Mouse (Mus musculus) erythroblast, embryonic 14.5 days (primary cell): Measurements from ENCODE around the gene Adgrg7. TPM values are rescaled to one million over a fixed set of nuclear protein-coding genes. Genes with fewer than 3 reads are reported as not detected.

Experiments used
- H3K27me3 ChIP-seq: 2 replicates; pipeline ENCODE4 v1.6.1; 2012; ENCODE audit warnings: inconsistent platforms; ENCODE audit not compliant: control insufficient read depth
- H3K36me3 ChIP-seq: 2 replicates; pipeline ENCODE4 v1.6.1; 2012; ENCODE audit warnings: mild to moderate bottlenecking, inconsistent platforms; ENCODE audit not compliant: control insufficient read depth
- H3K4me1 ChIP-seq: 2 replicates; pipeline ENCODE4 v1.6.1; 2012; ENCODE audit warnings: inconsistent platforms; ENCODE audit not compliant: control insufficient read depth
- H3K4me3 ChIP-seq: replicated peaks from 2 replicates; pipeline ENCODE3; 2012; ENCODE audit warnings: moderate library complexity, mild to moderate bottlenecking, inconsistent platforms
- H3K9me3 ChIP-seq: 2 replicates; pipeline ENCODE4 v1.6.1; 2012; ENCODE audit warnings: low read length, inconsistent platforms, mixed read lengths; ENCODE audit not compliant: control insufficient read depth
- GATA1 ChIP-seq: IDR thresholded peaks from 2 replicates; pipeline ENCODE4 v1.6.1; 2012; ENCODE audit warnings: low read length, inconsistent platforms, mixed read lengths
- TAL1 ChIP-seq: IDR thresholded peaks from 3 replicates; pipeline ENCODE4 v1.6.1; 2012; ENCODE audit warnings: low read length, inconsistent platforms, mixed read lengths
- polyA plus RNA-seq: library from polyadenylated mRNA; stranded (reverse); fragments of >175 nt; gene quantifications from 2 replicates; pipeline ENCODE4 v1.2.3, GENCODE M21; 2012

Adgrg7 gene
- polyA plus RNA-seq, 1 experiment, result not detected

GRCm38 (mm10) chr16:56794383-56795144, 1.1 kb downstream of the Adgrg7 start:
- Histone ChIP-seq H3K4me3 (no peak overlapping the region), H3K36me3 (no peaks in the 10 kb centered on the region), H3K27me3 (no peaks in the 10 kb centered on the region), H3K4me1 (peaks cover 14% of the 10 kb centered on the region), H3K9me3 (no peaks in the 10 kb centered on the region)
- TF ChIP-seq TAL1, result no peak
- no peak for TF ChIP-seq GATA1

- Histone ChIP-seq H3K9me3 (no peaks in the 10 kb centered on the region), H3K4me3 (no peak overlapping the region), H3K36me3 (no peaks in the 10 kb centered on the region), H3K4me1 (peaks cover 6% of the 10 kb centered on the region), H3K27me3 (no peaks in the 10 kb centered on the region)
- TF ChIP-seq TAL1, result no peak
- no peak for TF ChIP-seq GATA1
Measured at GRCm38 (mm10) chr16:56793778-56794177, 1.9 kb downstream of the Adgrg7 start.

- Histone ChIP-seq H3K36me3 (no peaks in the 10 kb centered on the region), H3K4me3 (no peak overlapping the region), H3K27me3 (no peaks in the 10 kb centered on the region), H3K4me1 (no peaks in the 10 kb centered on the region), H3K9me3 (no peaks in the 10 kb centered on the region)
- TF ChIP-seq TAL1, result no peak
- TF ChIP-seq GATA1, result no peak
Measured at GRCm38 (mm10) chr16:56785943-56786342, 9.7 kb downstream of the Adgrg7 start.

- Histone ChIP-seq H3K27me3 (no peaks in the 10 kb centered on the region), H3K4me1 (no peaks in the 10 kb centered on the region), H3K36me3 (no peaks in the 10 kb centered on the region), H3K9me3 (no peaks in the 10 kb centered on the region), H3K4me3 (no peak overlapping the region)
- no peak for TF ChIP-seq GATA1
- TF ChIP-seq TAL1, result no peak
Measured at GRCm38 (mm10) chr16:56771163-56772105, 24.2 kb downstream of the Adgrg7 start.

DNA sequence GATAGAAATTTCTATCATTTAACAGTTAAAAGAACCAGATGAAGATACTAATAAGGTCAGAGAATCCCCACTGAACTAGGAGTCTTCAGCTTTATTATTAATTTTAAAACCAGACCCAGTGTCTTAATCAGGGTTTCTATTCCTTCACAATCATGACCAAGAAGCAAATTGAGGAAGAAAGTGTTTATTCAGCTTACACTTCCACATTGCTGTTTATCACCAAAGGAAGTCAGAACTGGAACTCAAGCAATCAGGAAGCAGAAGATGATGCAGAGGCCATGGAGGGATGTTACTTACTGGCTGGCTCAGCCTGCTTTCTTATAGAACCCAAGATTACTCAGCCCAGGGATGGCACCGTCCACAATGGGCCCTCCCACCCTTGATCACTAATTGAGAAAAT, 66.6 kb downstream of the Adgrg7 start:
- Histone ChIP-seq H3K4me1 (no peaks in the 10 kb centered on the region), H3K36me3 (no peaks in the 10 kb centered on the region), H3K4me3 (no peak overlapping the region), H3K27me3 (no peaks in the 10 kb centered on the region), H3K9me3 (no peaks in the 10 kb centered on the region)
- TF ChIP-seq GATA1 (no peak), TAL1 (no peak)

- no peak for TF ChIP-seq TAL1
- no peak for TF ChIP-seq GATA1
- Histone ChIP-seq H3K4me3 (no peak overlapping the region), H3K36me3 (no peaks in the 10 kb centered on the region), H3K4me1 (peaks cover 17% of the 10 kb centered on the region), H3K27me3 (no peaks in the 10 kb centered on the region), H3K9me3 (no peaks in the 10 kb centered on the region)
Measured at GRCm38 (mm10) chr16:56724927-56725326, 70.7 kb downstream of the Adgrg7 start.

GRCm38 (mm10) chr16:56722357-56722756, 73.3 kb downstream of the Adgrg7 start:
- TF ChIP-seq GATA1 (no peak), TAL1 (no peak)
- Histone ChIP-seq H3K4me1 (peaks cover 41% of the 10 kb centered on the region), H3K4me3 (no peak overlapping the region), H3K27me3 (no peaks in the 10 kb centered on the region), H3K9me3 (no peaks in the 10 kb centered on the region), H3K36me3 (no peaks in the 10 kb centered on the region)

DNA sequence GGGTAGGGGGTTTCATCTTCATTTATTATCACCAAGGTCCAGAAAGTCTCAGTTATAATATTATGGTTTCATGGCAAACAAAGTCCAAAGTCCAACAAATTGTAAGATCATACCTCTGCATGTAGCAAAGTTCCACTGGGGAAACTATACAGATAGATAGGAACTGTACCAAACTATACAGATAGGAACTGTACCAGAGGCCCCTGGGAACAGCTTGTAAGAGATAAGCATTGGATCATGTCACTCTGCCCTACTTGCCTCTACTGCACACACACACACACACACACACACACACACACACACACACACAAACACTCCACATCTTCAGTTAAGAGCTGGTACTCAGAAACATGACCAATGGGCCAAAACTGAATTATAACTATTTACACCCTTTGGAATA, 76.6 kb downstream of the Adgrg7 start:
- H3K4me1 ChIP-seq, result peaks cover 62% of the 10 kb centered on the region
- TF ChIP-seq GATA1 (peak; percentile 33; the same call in 1 of the 2 replicates), TAL1 (peak; percentile 28; the same call in 1 of the 3 replicates)
- no peaks in the 10 kb centered on the region for H3K9me3 ChIP-seq
- H3K4me3 ChIP-seq, result peak overlapping the region; percentile 92
- H3K27me3 ChIP-seq, result no peaks in the 10 kb centered on the region
- H3K36me3 ChIP-seq, result peaks cover 5% of the 10 kb centered on the region
